22 mouse cellular contexts compared by ENCODE assay signal in the genomic region with DNA sequence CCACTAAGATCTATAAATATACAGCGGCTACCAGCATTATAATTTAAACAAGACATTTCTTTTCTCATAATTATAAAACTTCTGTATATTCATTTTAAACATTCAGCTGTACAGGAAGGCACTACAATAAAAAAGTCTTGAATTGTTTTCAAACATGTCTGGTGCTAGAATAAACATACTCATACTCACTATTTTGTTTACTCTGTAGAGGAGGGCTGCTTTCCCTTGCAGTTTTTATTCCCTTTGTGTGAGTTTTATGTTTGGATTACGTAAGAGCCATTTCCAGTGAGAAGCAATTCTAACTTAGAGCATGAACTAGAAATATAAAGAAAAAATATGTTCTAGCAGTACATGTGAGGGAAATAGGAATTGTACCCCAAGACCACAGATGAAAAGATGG. TPM values are rescaled to one million over a fixed set of nuclear protein-coding genes. Genes with fewer than 3 reads are reported as not detected.
A peak's percentile ranks its signal among the peaks of the same experiment; 100 is the strongest.
DNase-seq lines count a peak whose midpoint lies in the region; ATAC-seq and TF ChIP-seq lines count a peak whose summit lies in the region.
"Had no signal": no experiment of that assay in that cellular context is flagged by ENCODE, and none has a peak within 500 bp of the region (broad histone marks: within the 10 kb centered on the region; RNA-seq: fewer than 3 reads in every experiment).

No protein-coding gene starts in this region.

- H3K9ac ChIP-seq in lung, embryonic 14.5 days, result no peak overlapping the region
- no peak overlapping the region for H3K9ac ChIP-seq in lung, embryonic 15.5 days
- no peak overlapping the region for H3K9ac ChIP-seq in lung, embryonic 16.5 days (ENCODE audit: low read length)
- H3K9ac ChIP-seq in lung, postnatal 0 days (replicated peaks; ENCODE audit: low read depth), result no peak overlapping the region

- no peak overlapping the region for H3K27ac ChIP-seq in lung, embryonic 14.5 days (ENCODE audit: low read depth)
- H3K27ac ChIP-seq in lung, embryonic 15.5 days, result peak overlapping the region; percentile 15; the same call in 1 of the 2 replicates
- peak overlapping the region; percentile 43; the same call in 1 of the 2 replicates for H3K27ac ChIP-seq in lung, embryonic 16.5 days (ENCODE audit: low read length)
- no peak overlapping the region for H3K27ac ChIP-seq in lung, postnatal 0 days (ENCODE audit: low read length)

- H3K9me3 ChIP-seq in lung, embryonic 14.5 days (ENCODE audit: low read depth, low read length), result no peaks in the 10 kb centered on the region
- no peaks in the 10 kb centered on the region for H3K9me3 ChIP-seq in lung, embryonic 15.5 days
- no peaks in the 10 kb centered on the region for H3K9me3 ChIP-seq in lung, embryonic 16.5 days (ENCODE audit: control insufficient read depth, low read length)
- no peaks in the 10 kb centered on the region for H3K9me3 ChIP-seq in lung, postnatal 0 days (ENCODE audit: low read length)

- WGBS in lung, embryonic 14.5 days, result 34% methylated on average over 2 of the region's 2 CpGs
- 33% methylated on average over 2 of the region's 2 CpGs for WGBS in lung, embryonic 15.5 days
- WGBS in lung, embryonic 16.5 days, result 26% methylated on average over 2 of the region's 2 CpGs
- 34% methylated on average over 2 of the region's 2 CpGs for WGBS in lung, postnatal 0 days

- no peaks in the 10 kb centered on the region for H3K4me1 ChIP-seq in lung, embryonic 14.5 days (ENCODE audit: insufficient read depth)
- 0 out of 2 replicates have a peak, but pooled peaks cover 8% of the 10 kb centered on the region for H3K4me1 ChIP-seq in lung, embryonic 15.5 days
- H3K4me1 ChIP-seq in lung, embryonic 16.5 days (replicated peaks; ENCODE audit: control insufficient read depth, insufficient read depth, low read length), result peaks cover 5% of the 10 kb centered on the region; the same call in 1 of the 2 replicates
- H3K4me1 ChIP-seq in lung, postnatal 0 days (ENCODE audit: insufficient read depth, low read depth, low read length), result no peaks in the 10 kb centered on the region

- TF ChIP-seq EP300 in lung, postnatal 0 days (IDR thresholded peaks at IDR 0.05), result no peak

- H3K27me3 ChIP-seq in lung, embryonic 14.5 days (ENCODE audit: insufficient read depth, low read length), result no peaks in the 10 kb centered on the region
- no peaks in the 10 kb centered on the region for H3K27me3 ChIP-seq in lung, embryonic 15.5 days
- H3K27me3 ChIP-seq in lung, embryonic 16.5 days (ENCODE audit: control insufficient read depth, insufficient read depth, low read depth, low read length), result no peaks in the 10 kb centered on the region
- H3K27me3 ChIP-seq in lung, postnatal 0 days (replicated peaks; ENCODE audit: insufficient read depth, low read length), result no peaks in the 10 kb centered on the region
- H3K27me3 ChIP-seq: CH12.LX had no signal

- H3K4me2 ChIP-seq in lung, embryonic 14.5 days, result no peak overlapping the region
- no peak overlapping the region for H3K4me2 ChIP-seq in lung, embryonic 15.5 days
- no peak overlapping the region for H3K4me2 ChIP-seq in lung, embryonic 16.5 days (ENCODE audit: low read depth, low read length)
- H3K4me2 ChIP-seq in lung, postnatal 0 days (replicated peaks; ENCODE audit: low read depth, low read length), result no peak overlapping the region

- TF ChIP-seq CTCF in lung, embryonic 14.5 days (IDR thresholded peaks at IDR 0.05; ENCODE audit: low read depth), result no peak
- no peak for TF ChIP-seq CTCF in lung, postnatal 0 days (IDR thresholded peaks at IDR 0.05)

- peak; percentile 57 for DNase-seq in lung, embryonic 14.5 days
- no peak for DNase-seq in lung, postnatal 36 days
- DNase-seq in lung, postnatal 10 days, result no peak
- no peak for DNase-seq in lung, postnatal 14 days
- DNase-seq in lung, postnatal 0 days (ENCODE audit: low spot score), result peak; percentile 35
- no peak for DNase-seq in lung, postnatal 4 days
- DNase-seq: adrenal gland, adult 2 months; adrenal gland, adult 8-10 months; adrenal gland, postnatal 10 days; adrenal gland, postnatal 14 days; adrenal gland, postnatal 25 days; adrenal gland, postnatal 36 days; B cell, adult 2 months; cerebellum, adult 11 months; cerebellum, adult 11-12 months had no signal

- H3K36me3 ChIP-seq in lung, embryonic 14.5 days (ENCODE audit: insufficient read depth), result no peaks in the 10 kb centered on the region
- no peaks in the 10 kb centered on the region for H3K36me3 ChIP-seq in lung, embryonic 15.5 days
- no peaks in the 10 kb centered on the region for H3K36me3 ChIP-seq in lung, embryonic 16.5 days (ENCODE audit: control insufficient read depth, insufficient read depth, low read length)
- H3K36me3 ChIP-seq in lung, postnatal 0 days (ENCODE audit: insufficient read depth, low read length), result no peaks in the 10 kb centered on the region
- H3K36me3 ChIP-seq: G1E had no signal

- ATAC-seq in lung, embryonic 14.5 days (ENCODE audit: insufficient read depth), result peak; percentile 65; the same call in 1 of the 2 replicates
- peak; percentile 57; the same call in 1 of the 2 replicates for ATAC-seq in lung, embryonic 15.5 days (ENCODE audit: borderline replicate concordance, extremely low read depth, low FRiP score, low TSS enrichment)
- peak; percentile 67 for ATAC-seq in lung, embryonic 16.5 days (ENCODE audit: low read depth)
- no peak for ATAC-seq in lung, postnatal 0 days
- ATAC-seq: activated CD4-positive, CD25-positive, alpha-beta regulatory T cell, adult 4 months; CD4-positive, CD25-positive, alpha-beta regulatory T cell, adult 4 months; Patski had no signal

- H3K4me3 ChIP-seq in lung, embryonic 14.5 days (ENCODE audit: low read depth, low read length), result no peak overlapping the region
- H3K4me3 ChIP-seq in lung, embryonic 15.5 days, result no peak overlapping the region
- H3K4me3 ChIP-seq in lung, embryonic 16.5 days (ENCODE audit: low read length), result no peak overlapping the region
- H3K4me3 ChIP-seq in lung, postnatal 0 days (ENCODE audit: low read depth, low read length), result no peak overlapping the region

RNA-seq across cellular contexts. Expression of a gene that starts 45.5 kb away (rescaled TPM):
- 4.2 and 5.2 TPM in 2 replicates for polyA plus RNA-seq in lung, embryonic 14.5 days (2014; fragmentation: Nextera tagmentation; extraction: Ambion mirVana)
- polyA plus RNA-seq in lung, embryonic 15.5 days (2015; fragmentation: Nextera tagmentation; extraction: Ambion mirVana), result 6.1 and 6.4 TPM in 2 replicates
- polyA plus RNA-seq in lung, embryonic 16.5 days (2015; fragmentation: Nextera tagmentation; extraction: Ambion mirVana), result 7.4 and 8.1 TPM in 2 replicates
- polyA plus RNA-seq in lung, postnatal 0 days (2015; fragmentation: Nextera tagmentation; extraction: Ambion mirVana), result 31.4 and 52.7 TPM in 2 replicates
- polyA plus RNA-seq: G1E had no signal

Comparison
In these comparisons a context has a peak if more than half of its experiments do, and no peak if none do; other contexts are left out.
1. DNase-seq: peak in lung, embryonic 14.5 days (single experiment) and lung, postnatal 0 days (single experiment); none in lung, postnatal 36 days (single experiment), lung, postnatal 10 days (single experiment), lung, postnatal 14 days (single experiment) and lung, postnatal 4 days (0 of 2).
2. H3K27ac ChIP-seq: peak in lung, embryonic 15.5 days (single experiment) and lung, embryonic 16.5 days (single experiment); none in lung, embryonic 14.5 days (single experiment) and lung, postnatal 0 days (single experiment).